Mouse (Mus musculus) limb, embryonic 13.5 days (tissue): ENCODE data around the gene Ipo7. TPM values are rescaled to one million over a fixed set of nuclear protein-coding genes. Genes with fewer than 3 reads are reported as not detected.

ENCODE experiments used
- ATAC-seq: fragments of 200-750 bp; cut with Nextera tagmentation; 2 replicates; pipeline ENCODE4 v1.8.0; 2017; ENCODE audit warnings: low read depth, moderate number of reproducible peaks, moderate TSS enrichment; ENCODE audit not compliant: low FRiP score
- H3K27ac ChIP-seq: fragments of 300-500 bp; sonication (generic); 2 replicates; pipeline ENCODE4 v1.5.1; 2015; ENCODE audit warnings: inconsistent platforms, mild to moderate bottlenecking, moderate library complexity
- H3K27me3 ChIP-seq: fragments of 300-500 bp; sonication (generic); 2 replicates; pipeline ENCODE4 v1.6.1; 2015; ENCODE audit warnings: mild to moderate bottlenecking, inconsistent platforms
- H3K36me3 ChIP-seq: fragments of 300-500 bp; sonication (generic); 2 replicates; pipeline ENCODE4 v1.6.1; 2015; ENCODE audit warnings: inconsistent platforms, mild to moderate bottlenecking, moderate library complexity
- H3K4me1 ChIP-seq: fragments of 300-500 bp; sonication (generic); 2 replicates; pipeline ENCODE4 v1.6.1; 2015; ENCODE audit warnings: inconsistent platforms
- H3K4me2 ChIP-seq: fragments of 300-500 bp; sonication (generic); replicated peaks from 2 replicates; pipeline ENCODE4 v1.6.1; 2015; ENCODE audit warnings: inconsistent platforms, mild to moderate bottlenecking, moderate library complexity
- H3K4me3 ChIP-seq: fragments of 300-500 bp; sonication (generic); 2 replicates; pipeline ENCODE4 v1.5.1; 2015; ENCODE audit warnings: moderate library complexity, mild to moderate bottlenecking, inconsistent platforms
- H3K9ac ChIP-seq: fragments of 300-500 bp; sonication (generic); 2 replicates; pipeline ENCODE4 v1.6.1; 2015; ENCODE audit warnings: mild to moderate bottlenecking, inconsistent platforms
- H3K9me3 ChIP-seq: fragments of 300-500 bp; sonication (generic); 2 replicates; pipeline ENCODE4 v1.6.1; 2016; ENCODE audit warnings: inconsistent platforms
- WGBS: fragments of 180-500 bp; shearing (Covaris S2); methylation state at CpG from one replicate; pipeline ENCODE4 v1.1.7; 2015; 5-methylcytosine and 5-hydroxymethylcytosine counted together
- polyA plus RNA-seq: library from polyadenylated mRNA; unstranded; fragments of >200 nt; fragmentation: Nextera tagmentation; extraction: Ambion mirVana; gene quantifications from 2 replicates; pipeline ENCODE4 v1.2.1, GENCODE M21; 2015

The Ipo7 gene
- polyA plus RNA-seq, 1 experiment from 2014 or later, result 45.5 TPM

DNA sequence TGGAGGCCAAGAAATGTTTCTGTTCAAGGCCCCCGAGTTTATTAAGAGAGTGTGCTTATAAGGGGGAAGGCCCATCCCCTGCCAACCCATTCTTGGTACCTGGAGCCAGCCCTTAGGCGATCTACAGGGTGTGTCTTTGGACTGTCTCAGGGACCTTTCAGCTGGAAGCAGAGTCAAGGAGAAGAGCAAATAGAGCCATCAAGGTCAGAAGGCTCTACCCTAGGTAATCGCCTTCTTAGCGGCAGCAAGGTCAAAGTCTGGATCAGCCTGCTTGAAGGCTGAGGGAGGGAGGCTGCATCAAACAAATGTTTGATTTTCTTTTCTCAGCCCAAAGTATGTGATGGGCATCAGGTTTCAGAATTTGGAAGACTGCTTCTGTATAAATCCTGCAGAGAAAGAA is 19.7 kb upstream of the Ipo7 start:
- no peaks in the 10 kb centered on the region for H3K27me3 ChIP-seq
- H3K9ac ChIP-seq, result no peak overlapping the region
- peaks cover 12% of the 10 kb centered on the region for H3K4me1 ChIP-seq
- H3K4me3 ChIP-seq, result no peak overlapping the region
- no peak for ATAC-seq
- WGBS, result 80% methylated on average over 4 of the region's 4 CpGs
- H3K36me3 ChIP-seq, result no peaks in the 10 kb centered on the region
- H3K4me2 ChIP-seq, result no peak overlapping the region
- H3K9me3 ChIP-seq, result no peaks in the 10 kb centered on the region
- no peak overlapping the region for H3K27ac ChIP-seq

DNA sequence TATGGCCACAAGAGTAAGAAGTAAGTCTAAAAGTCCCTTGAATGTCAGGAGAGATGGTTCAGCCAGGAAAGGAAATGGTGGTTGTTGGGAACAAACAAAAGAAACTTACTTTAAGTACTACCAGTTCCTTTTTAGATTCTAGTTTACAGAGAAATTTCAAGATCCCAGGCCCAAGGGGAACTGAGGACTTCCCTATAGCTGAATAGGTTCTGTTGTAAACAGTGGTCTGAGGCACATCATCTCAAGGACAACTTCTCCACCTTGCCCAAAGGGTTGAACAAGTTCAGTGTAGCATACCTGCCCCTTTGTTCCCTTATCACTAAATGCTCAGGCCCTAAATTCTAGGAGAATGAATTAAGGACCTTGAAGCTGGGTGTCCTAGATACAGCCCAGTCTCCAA is 16.0 kb upstream of the Ipo7 start:
- H3K9me3 ChIP-seq, result no peaks in the 10 kb centered on the region
- H3K4me3 ChIP-seq, result no peak overlapping the region
- H3K27ac ChIP-seq, result no peak overlapping the region
- no peak for ATAC-seq
- no peaks in the 10 kb centered on the region for H3K36me3 ChIP-seq
- no peak overlapping the region for H3K4me2 ChIP-seq
- H3K9ac ChIP-seq, result no peak overlapping the region
- H3K27me3 ChIP-seq, result no peaks in the 10 kb centered on the region
- peaks cover 5% of the 10 kb centered on the region; the same call in 1 of the 2 replicates for H3K4me1 ChIP-seq

DNA sequence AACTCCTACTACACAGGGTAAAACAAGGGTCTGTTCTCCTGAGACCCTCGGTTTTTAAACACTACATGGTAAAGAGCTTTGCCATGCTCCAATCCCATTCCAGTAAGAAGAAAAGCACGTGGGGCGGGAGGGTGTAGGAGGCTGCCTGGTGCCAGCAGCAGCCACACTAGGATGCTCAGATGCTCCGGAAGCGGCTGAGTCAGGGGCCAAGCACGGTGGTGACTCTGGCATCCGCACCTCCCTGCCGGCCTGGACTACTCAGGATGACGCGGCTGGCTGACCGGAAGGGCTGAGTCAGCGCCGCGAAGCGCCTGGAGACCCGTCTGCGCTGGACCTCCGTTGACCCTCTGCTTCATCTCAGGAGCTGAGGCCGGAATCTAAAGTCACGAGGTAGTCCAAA is 15.1 kb upstream of the Ipo7 start:
- ATAC-seq, result no peak
- WGBS, result 12% methylated on average over 20 of the region's 20 CpGs
- Histone ChIP-seq H3K4me2 (peak overlapping the region; percentile 56), H3K9me3 (no peaks in the 10 kb centered on the region), H3K27ac (no peak overlapping the region), H3K4me3 (peak overlapping the region; percentile 5; the same call in 1 of the 2 replicates), H3K27me3 (no peaks in the 10 kb centered on the region), H3K9ac (peak overlapping the region; percentile 55; the same call in 1 of the 2 replicates), H3K36me3 (no peaks in the 10 kb centered on the region), H3K4me1 (peaks cover 5% of the 10 kb centered on the region; the same call in 1 of the 2 replicates)

DNA sequence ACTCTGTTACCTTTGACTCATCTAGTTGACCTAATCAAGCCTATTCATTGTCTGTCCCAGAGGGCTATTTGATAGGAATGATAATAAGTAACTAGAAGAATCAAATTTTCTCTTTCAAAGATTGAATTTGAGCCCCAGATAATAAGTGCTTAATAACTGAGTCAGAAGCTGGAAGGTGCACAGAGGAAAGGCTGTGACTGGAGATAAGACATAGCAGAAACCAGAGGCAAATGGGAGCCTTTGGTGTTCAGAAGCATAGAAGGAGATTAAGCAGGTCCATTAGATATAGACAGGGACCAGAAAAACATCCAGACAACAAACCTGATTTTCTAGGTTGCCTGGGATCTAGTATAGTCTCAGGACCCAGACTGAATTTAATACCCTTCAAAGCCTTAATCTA is 12.1 kb upstream of the Ipo7 start:
- H3K4me1 ChIP-seq, result peaks cover 5% of the 10 kb centered on the region; the same call in 1 of the 2 replicates
- H3K9ac ChIP-seq, result no peak overlapping the region
- H3K27ac ChIP-seq, result no peak overlapping the region
- no peak overlapping the region for H3K4me2 ChIP-seq
- no peak for ATAC-seq
- H3K4me3 ChIP-seq, result no peak overlapping the region
- no peaks in the 10 kb centered on the region for H3K36me3 ChIP-seq
- no peaks in the 10 kb centered on the region for H3K9me3 ChIP-seq
- H3K27me3 ChIP-seq, result no peaks in the 10 kb centered on the region

DNA sequence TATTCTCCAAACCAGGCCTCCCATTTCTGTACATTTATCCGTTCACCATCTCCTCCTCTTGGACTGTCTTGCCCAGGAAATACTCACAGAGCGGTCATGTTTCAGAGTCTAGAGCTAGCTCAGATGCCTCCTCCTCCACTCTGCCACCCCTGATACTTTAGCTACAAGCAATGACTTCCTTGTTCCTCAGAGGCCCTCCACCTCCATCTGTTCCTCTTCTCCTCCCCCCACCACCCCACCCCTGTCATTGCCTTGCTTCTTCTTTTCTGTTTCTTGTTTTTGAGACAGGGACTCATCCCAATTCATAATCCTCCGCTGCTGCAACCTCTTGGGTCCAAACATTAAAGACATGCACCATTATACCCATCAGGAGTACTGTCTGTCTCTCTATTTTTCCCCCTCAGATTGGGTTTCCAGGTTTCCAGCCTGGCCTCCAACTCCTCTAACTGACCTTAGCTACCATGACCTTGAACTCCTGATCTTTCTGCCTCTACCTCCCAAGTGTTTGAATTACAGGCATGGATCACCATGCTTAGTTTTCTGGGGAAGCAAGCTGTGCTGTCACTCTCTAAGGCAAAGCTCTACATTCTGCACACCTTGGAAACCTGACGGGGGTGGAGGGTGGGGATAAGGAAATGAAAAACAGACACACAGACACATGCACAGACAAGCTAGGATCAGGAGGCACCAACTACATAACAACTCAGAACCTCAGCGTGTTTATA is 11.4 kb upstream of the Ipo7 start:
- no peak for ATAC-seq
- H3K4me2 ChIP-seq, result no peak overlapping the region
- 69% methylated on average over 5 of the region's 5 CpGs for WGBS

DNA sequence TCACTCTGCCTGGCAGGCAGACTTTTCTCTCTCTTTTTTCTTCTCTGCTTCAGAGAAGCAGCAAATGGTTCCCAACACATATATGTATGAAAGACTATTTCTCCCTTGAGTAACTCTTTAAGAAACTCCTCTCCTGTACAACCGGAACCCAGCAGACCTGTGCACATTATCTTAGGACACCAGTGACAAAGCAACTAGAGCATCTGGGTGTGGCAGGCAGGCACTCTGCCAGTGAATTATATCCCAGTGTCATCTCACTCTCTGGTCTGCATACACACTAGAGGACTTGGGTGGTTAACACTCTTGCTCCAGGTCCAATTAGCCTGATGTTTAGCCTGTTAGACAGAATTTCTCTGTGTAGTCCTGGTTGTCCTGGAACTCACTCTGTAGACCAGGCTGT is 9.6 kb upstream of the Ipo7 start:
- Histone ChIP-seq H3K27me3 (no peaks in the 10 kb centered on the region), H3K36me3 (no peaks in the 10 kb centered on the region), H3K27ac (no peak overlapping the region), H3K4me1 (no peaks in the 10 kb centered on the region), H3K4me2 (no peak overlapping the region), H3K4me3 (no peak overlapping the region), H3K9me3 (no peaks in the 10 kb centered on the region), H3K9ac (no peak overlapping the region)
- 94% methylated on average over 1 of the region's 1 CpGs for WGBS
- no peak for ATAC-seq

More for the DNA sequence above, 11.4 kb upstream of the Ipo7 start:
- H3K9me3 ChIP-seq, result no peaks in the 10 kb centered on the region
- H3K4me1 ChIP-seq, result peaks cover 5% of the 10 kb centered on the region; the same call in 1 of the 2 replicates
- H3K27me3 ChIP-seq, result no peaks in the 10 kb centered on the region
- no peak overlapping the region for H3K27ac ChIP-seq
- no peak overlapping the region for H3K4me3 ChIP-seq
- no peaks in the 10 kb centered on the region for H3K36me3 ChIP-seq
- H3K9ac ChIP-seq, result no peak overlapping the region

DNA sequence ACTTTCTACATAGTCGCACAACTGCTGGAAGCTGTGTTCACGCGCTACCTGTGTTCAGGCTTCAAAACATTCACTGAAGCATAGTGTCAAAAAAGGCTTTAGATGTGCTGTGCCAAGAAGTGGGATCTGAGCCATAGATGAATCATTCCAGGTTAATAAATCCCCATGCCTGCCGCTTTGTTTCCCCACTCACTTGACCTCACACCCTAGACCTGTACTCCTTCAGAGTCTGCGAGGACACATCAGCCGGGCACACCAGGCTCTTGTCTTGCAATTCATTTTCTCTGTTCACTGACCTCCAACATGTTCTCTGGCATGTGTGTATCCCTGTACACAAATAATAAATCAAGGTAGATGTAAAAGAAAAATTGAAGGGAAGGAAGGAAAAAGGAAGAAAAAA is 9.0 kb upstream of the Ipo7 start:
- WGBS, result 91% methylated on average over 6 of the region's 6 CpGs
- Histone ChIP-seq H3K27me3 (no peaks in the 10 kb centered on the region), H3K36me3 (no peaks in the 10 kb centered on the region), H3K4me2 (no peak overlapping the region), H3K4me1 (no peaks in the 10 kb centered on the region), H3K9me3 (no peaks in the 10 kb centered on the region), H3K4me3 (no peak overlapping the region), H3K27ac (no peak overlapping the region), H3K9ac (no peak overlapping the region)
- ATAC-seq, result no peak

DNA sequence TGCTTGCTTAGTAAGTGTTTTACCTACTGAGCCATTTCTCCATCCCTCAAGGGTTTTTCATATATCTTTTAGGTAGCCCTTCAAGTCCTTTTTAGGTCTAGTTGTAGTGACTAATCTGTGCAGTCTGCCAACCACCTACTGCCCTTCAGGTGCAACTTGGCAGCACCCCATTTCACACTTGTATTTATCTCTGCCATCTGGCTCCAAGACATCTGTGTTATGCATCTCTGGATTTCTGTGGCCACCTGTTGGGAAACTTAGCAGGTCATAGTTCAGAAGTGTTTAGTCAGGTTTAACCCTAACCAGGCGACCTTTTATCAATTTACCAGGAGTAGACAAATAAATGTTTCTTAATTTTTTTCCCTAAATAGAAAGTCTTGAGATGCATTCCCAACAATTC is 6.7 kb upstream of the Ipo7 start:
- no peaks in the 10 kb centered on the region for H3K9me3 ChIP-seq
- no peak overlapping the region for H3K4me2 ChIP-seq
- H3K9ac ChIP-seq, result no peak overlapping the region
- no peak overlapping the region for H3K27ac ChIP-seq
- no peaks in the 10 kb centered on the region for H3K27me3 ChIP-seq
- no peak overlapping the region for H3K4me3 ChIP-seq
- H3K4me1 ChIP-seq, result no peaks in the 10 kb centered on the region
- H3K36me3 ChIP-seq, result no peaks in the 10 kb centered on the region
- 52% methylated on average over 1 of the region's 1 CpGs for WGBS
- ATAC-seq, result no peak

DNA sequence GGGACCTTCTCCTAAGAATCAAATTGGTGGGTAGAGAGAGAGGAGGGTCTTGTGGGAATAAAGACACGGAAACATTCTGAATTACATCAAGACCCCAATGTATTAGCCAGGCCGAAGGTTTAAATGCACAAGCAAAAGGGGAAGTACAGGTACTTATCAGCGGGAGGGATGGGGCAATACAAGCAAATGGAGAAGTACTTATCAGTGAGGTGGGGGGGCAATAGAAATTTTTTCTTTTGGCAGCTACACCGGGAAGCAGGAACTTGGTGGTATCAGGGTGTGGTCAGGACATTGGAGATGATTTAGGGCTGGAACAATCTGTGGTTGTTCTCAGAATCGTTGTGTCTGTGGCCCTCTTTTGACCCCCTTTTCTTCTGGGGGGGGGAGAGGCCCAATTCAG is 3.8 kb upstream of the Ipo7 start:
- ATAC-seq, result no peak
- H3K36me3 ChIP-seq, result no peaks in the 10 kb centered on the region
- H3K9me3 ChIP-seq, result no peaks in the 10 kb centered on the region
- no peak overlapping the region for H3K4me2 ChIP-seq
- no peaks in the 10 kb centered on the region for H3K27me3 ChIP-seq
- WGBS, result 81% methylated on average over 5 of the region's 5 CpGs
- no peaks in the 10 kb centered on the region for H3K4me1 ChIP-seq
- no peak overlapping the region for H3K9ac ChIP-seq
- no peak overlapping the region for H3K4me3 ChIP-seq
- no peak overlapping the region for H3K27ac ChIP-seq

DNA sequence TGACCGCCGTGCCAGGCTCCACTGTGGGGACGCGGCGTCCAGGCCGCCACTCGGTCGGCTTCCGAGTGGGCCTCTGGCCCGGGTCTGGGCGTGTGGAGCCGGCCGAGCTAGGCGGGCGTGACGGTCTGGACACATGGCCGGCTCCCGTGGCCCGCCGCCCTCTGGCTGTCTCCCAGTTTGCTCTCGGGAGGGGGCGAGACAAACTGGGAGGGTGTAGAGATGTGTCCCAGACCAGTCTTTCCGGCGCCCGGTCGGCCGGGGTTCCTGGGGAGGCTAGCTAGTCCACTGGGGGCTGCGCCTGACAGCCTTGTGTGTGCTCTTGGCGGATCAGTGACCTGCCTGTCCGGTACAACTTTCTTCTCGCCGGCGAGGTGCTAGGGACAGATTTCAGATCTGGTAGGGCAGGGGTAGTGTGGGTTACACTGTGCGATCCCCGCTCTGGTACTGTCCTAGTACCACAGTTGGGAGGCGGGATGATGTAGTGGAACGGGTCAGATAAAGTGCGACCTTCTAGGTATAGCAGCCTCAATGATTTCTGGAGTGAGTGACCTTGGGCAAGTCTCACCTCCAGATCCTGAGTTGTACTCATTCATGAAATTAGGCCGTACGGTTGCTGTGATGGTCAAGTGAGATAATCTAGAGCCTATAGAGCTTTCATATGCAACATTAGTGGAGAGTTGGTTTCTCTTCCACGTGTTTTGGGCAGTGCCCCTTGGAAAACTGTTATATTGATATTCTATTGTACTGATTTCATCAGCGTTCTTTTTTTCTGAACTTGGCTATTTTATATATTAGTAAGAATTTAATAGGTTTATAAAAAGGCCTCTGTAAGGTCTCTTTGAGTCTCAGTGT is 783 bp downstream of the Ipo7 start:
- Histone ChIP-seq H3K9me3 (no peaks in the 10 kb centered on the region), H3K27me3 (no peaks in the 10 kb centered on the region), H3K4me3 (peak overlapping the region; percentile 100), H3K4me2 (peak overlapping the region; percentile 85), H3K4me1 (peaks cover 4% of the 10 kb centered on the region), H3K27ac (peak overlapping the region; percentile 91), H3K36me3 (peaks cover under 1% of the 10 kb centered on the region), H3K9ac (peak overlapping the region; percentile 98)
- peak; percentile 80 for ATAC-seq
- WGBS, result under 1% methylated on average over 41 of the region's 42 CpGs

DNA sequence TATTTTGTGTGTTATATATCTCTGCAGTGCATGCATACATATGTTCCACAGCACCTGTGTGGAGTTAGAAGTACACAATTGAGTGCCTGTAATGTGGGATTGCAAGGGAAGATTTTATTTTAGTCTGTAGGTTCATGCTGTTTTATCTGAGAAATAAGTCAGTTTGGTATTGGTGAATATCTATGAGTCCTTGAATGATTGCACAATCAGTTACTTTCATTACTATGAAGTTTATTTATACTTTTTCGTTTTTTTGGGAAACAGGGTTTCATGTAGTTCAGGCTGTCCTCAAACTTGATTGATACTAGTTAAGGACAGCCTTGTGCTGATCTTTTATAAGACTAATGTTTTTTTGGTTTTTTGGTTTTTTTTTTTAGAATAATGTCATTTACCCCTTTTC is 5.5 kb downstream of the Ipo7 start:
- no peak overlapping the region for H3K4me2 ChIP-seq
- H3K4me3 ChIP-seq, result no peak overlapping the region
- no peak overlapping the region for H3K9ac ChIP-seq
- ATAC-seq, result no peak
- no peaks in the 10 kb centered on the region for H3K27me3 ChIP-seq
- peaks cover 21% of the 10 kb centered on the region for H3K36me3 ChIP-seq
- 93% methylated on average over 1 of the region's 1 CpGs for WGBS
- peaks cover 4% of the 10 kb centered on the region for H3K4me1 ChIP-seq
- H3K27ac ChIP-seq, result no peak overlapping the region
- H3K9me3 ChIP-seq, result no peaks in the 10 kb centered on the region

DNA sequence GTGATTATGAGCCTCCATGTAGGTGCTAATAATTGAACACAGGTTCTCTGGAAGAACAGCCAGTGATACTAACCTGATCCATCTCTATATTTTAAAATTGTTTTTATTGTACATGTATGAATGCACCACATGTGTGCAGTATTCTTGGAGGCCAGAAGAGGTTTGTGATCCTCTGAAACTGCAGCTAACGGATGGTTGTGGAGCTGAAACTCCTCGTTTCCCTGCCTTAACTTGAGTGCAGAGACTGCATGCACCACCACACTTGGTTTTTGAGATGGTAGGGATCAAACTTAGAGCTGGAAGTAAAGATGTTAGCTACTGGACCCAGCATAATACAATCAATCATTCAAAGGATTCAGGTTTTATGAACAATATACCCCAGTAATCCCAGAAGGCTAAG is 8.5 kb downstream of the Ipo7 start:
- 80% methylated on average over 2 of the region's 2 CpGs for WGBS
- Histone ChIP-seq H3K4me3 (no peak overlapping the region), H3K36me3 (peaks cover 45% of the 10 kb centered on the region), H3K9ac (no peak overlapping the region), H3K27ac (no peak overlapping the region), H3K4me1 (no peaks in the 10 kb centered on the region), H3K4me2 (no peak overlapping the region), H3K27me3 (no peaks in the 10 kb centered on the region), H3K9me3 (no peaks in the 10 kb centered on the region)
- no peak for ATAC-seq
